25 mouse cellular contexts compared by ENCODE assay signal in the genomic region with DNA sequence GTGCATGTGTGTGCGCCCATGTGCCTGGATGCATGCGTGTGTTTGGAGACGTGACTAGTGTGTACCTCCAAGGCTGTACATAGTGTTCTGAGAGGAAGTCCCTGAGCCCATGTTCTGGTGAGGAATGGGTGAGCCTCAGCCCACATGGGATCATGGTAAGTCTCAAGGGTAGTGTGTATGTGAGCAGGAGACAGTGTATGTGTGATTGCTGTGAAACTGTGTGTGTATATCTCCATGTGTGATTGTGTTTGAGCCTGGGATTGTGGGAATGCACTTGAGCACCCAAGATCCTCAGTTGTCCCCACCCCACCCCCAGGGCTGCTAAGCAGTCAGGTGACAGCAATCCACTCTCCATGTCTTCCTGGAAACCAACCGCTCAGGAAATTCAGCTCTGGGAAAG. TPM values are rescaled to one million over a fixed set of nuclear protein-coding genes. Genes with fewer than 3 reads are reported as not detected.
"Had no signal": no experiment of that assay in that cellular context is flagged by ENCODE, and none has a peak within 500 bp of the region (broad histone marks: within the 10 kb centered on the region; RNA-seq: fewer than 3 reads in every experiment).

No protein-coding gene starts in this region.

- H3K36me3 ChIP-seq: limb, embryonic 12.5 days; limb, embryonic 15.5 days; liver, embryonic 13.5 days; midbrain, embryonic 12.5 days; midbrain, embryonic 15.5 days; neural tube, embryonic 15.5 days had no signal

- H3K4me2 ChIP-seq: limb, embryonic 12.5 days; limb, embryonic 15.5 days; liver, embryonic 13.5 days; midbrain, embryonic 12.5 days; midbrain, embryonic 15.5 days; neural tube, embryonic 15.5 days had no signal

- H3K4me1 ChIP-seq: liver, embryonic 13.5 days had no signal

- H3K27ac ChIP-seq: kidney, postnatal 0 days; left cerebral cortex, adult 2 months; limb, embryonic 12.5 days; limb, embryonic 15.5 days; liver, embryonic 13.5 days; midbrain, embryonic 12.5 days; midbrain, embryonic 15.5 days; neural tube, embryonic 15.5 days; stomach, postnatal 0 days had no signal

- H3K9me3 ChIP-seq: limb, embryonic 12.5 days; limb, embryonic 15.5 days; liver, embryonic 13.5 days; midbrain, embryonic 12.5 days; midbrain, embryonic 15.5 days; neural tube, embryonic 15.5 days had no signal

- H3K9ac ChIP-seq: limb, embryonic 12.5 days; limb, embryonic 15.5 days; liver, embryonic 13.5 days; midbrain, embryonic 12.5 days; midbrain, embryonic 15.5 days; neural tube, embryonic 15.5 days had no signal

- DNase-seq: kidney, adult 2 months; kidney, postnatal 36 days; layer of hippocampus, postnatal 36 days; left cerebral cortex, postnatal 4 days; liver, embryonic 13.5 days; lung, adult 2 months; lung, postnatal 14 days; lung, postnatal 4 days; right cerebral cortex, adult 18-20 months; right cerebral cortex, postnatal 14 days; right cerebral cortex, postnatal 4 days; thymus, adult 2 months; thymus, postnatal 14 days; thymus, postnatal 4 days had no signal

- H3K4me3 ChIP-seq: left cerebral cortex, adult 2 months; limb, embryonic 12.5 days; limb, embryonic 15.5 days; liver, embryonic 13.5 days; midbrain, embryonic 12.5 days; midbrain, embryonic 15.5 days; myocyte; neural tube, embryonic 15.5 days had no signal

RNA-seq across cellular contexts. Expression of gene C1qc, which starts 2.0 kb away (rescaled TPM):
- total RNA-seq: megakaryocyte-erythroid progenitor cell, adult 5-6 weeks; monocyte, adult 5-6 weeks had no signal
- polyA plus RNA-seq: myocyte had no signal

RNA-seq across cellular contexts. Expression of gene C1qa, which starts 3.8 kb away (rescaled TPM):
- total RNA-seq: megakaryocyte-erythroid progenitor cell, adult 5-6 weeks; monocyte, adult 5-6 weeks had no signal
- polyA plus RNA-seq: myocyte had no signal

RNA-seq across cellular contexts. Expression of gene C1qb, which starts 8.8 kb away (rescaled TPM):
- total RNA-seq: megakaryocyte-erythroid progenitor cell, adult 5-6 weeks; monocyte, adult 5-6 weeks had no signal
- polyA plus RNA-seq: myocyte had no signal

RNA-seq across cellular contexts. Expression of gene Ephb2, which starts 59.0 kb away (rescaled TPM):
- total RNA-seq: monocyte, adult 5-6 weeks had no signal
